Mouse (Mus musculus) heart, embryonic 16.5 days (tissue): ENCODE data around the gene Gm49387. TPM values are rescaled to one million over a fixed set of nuclear protein-coding genes. Genes with fewer than 3 reads are reported as not detected.
A peak's percentile ranks its signal among the peaks of the same experiment; 100 is the strongest.

Source experiments
- ATAC-seq: fragments of 200-750 bp; cut with Nextera tagmentation; replicated peaks from 2 replicates; pipeline ENCODE4 v1.8.0; 2017; ENCODE audit warnings: moderate number of reproducible peaks; ENCODE audit not compliant: insufficient read depth, low FRiP score; ENCODE audit errors: extremely low read depth
- H3K27ac ChIP-seq: fragments of 300-500 bp; sonication (generic); 2 replicates; pipeline ENCODE4 v1.5.1; 2014; ENCODE audit warnings: mild to moderate bottlenecking, low read length, control low read depth, moderate library complexity
- H3K27me3 ChIP-seq: fragments of 300-500 bp; sonication (generic); 2 replicates; pipeline ENCODE4 v1.6.1; 2014; ENCODE audit warnings: low read length, mixed read lengths; ENCODE audit not compliant: control insufficient read depth, insufficient read depth
- H3K36me3 ChIP-seq: fragments of 300-500 bp; sonication (generic); 2 replicates; pipeline ENCODE4 v1.6.1; 2014; ENCODE audit not compliant: control insufficient read depth, insufficient read depth
- H3K4me1 ChIP-seq: fragments of 300-500 bp; sonication (generic); 2 replicates; pipeline ENCODE4 v1.6.1; 2014; ENCODE audit warnings: low read length, mixed read lengths; ENCODE audit not compliant: control insufficient read depth, insufficient read depth
- H3K4me2 ChIP-seq: fragments of 300-500 bp; sonication (generic); 2 replicates; pipeline ENCODE4 v1.6.1; 2014; ENCODE audit warnings: low read depth, mild to moderate bottlenecking, control low read depth, low read length
- H3K4me3 ChIP-seq: fragments of 300-500 bp; sonication (generic); 2 replicates; pipeline ENCODE4 v1.5.1; 2014; ENCODE audit warnings: mild to moderate bottlenecking, control low read depth, low read length
- H3K9ac ChIP-seq: fragments of 300-500 bp; sonication (generic); 2 replicates; pipeline ENCODE4 v1.6.1; 2014; ENCODE audit warnings: low read length, control low read depth
- H3K9me3 ChIP-seq: fragments of 300-500 bp; sonication (generic); replicated peaks from 2 replicates; pipeline ENCODE4 v1.6.1; 2016; ENCODE audit warnings: low read length; ENCODE audit not compliant: control insufficient read depth
- WGBS: fragments of 180-500 bp; shearing (Covaris S2); extraction: QIAGEN DNeasy Blood & Tissue Kit; methylation state at CpG from one replicate; pipeline ENCODE4 v1.1.7; 2014; 5-methylcytosine and 5-hydroxymethylcytosine counted together
- polyA plus RNA-seq: library from polyadenylated mRNA; unstranded; fragments of >200 nt; fragmentation: Nextera tagmentation; extraction: Ambion mirVana; gene quantifications from 2 replicates; pipeline ENCODE4 v1.2.1, GENCODE M21; 2015

Gm49387 gene
- polyA plus RNA-seq, 1 experiment from 2014 or later: 0.87 TPM

DNA sequence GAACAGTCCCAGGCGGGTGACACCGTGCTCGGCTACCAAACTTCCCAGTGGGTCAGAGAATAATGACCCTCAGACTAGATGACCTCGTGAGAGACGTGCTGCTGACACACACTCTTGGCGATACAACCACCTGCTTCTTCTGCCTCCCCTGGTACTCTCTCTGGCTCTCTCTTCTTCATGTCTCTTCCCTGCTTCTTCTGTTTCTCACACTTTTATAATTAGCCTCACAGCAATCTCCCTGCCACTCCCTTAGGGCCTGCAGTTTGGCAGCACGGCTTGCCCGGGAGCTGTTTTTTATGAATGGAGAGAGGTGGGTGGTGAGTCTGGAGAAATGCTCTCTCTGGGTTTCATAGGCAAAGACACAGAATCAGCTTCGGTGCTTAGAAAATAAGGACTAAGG lies 64.8 kb downstream of the Gm49387 start:
- Histone ChIP-seq H3K36me3 (no peaks in the 10 kb centered on the region), H3K4me3 (peak overlapping the region; percentile 59), H3K9me3 (no peaks in the 10 kb centered on the region), H3K27me3 (no peaks in the 10 kb centered on the region), H3K27ac (peak overlapping the region; percentile 91), H3K4me2 (peak overlapping the region; percentile 72), H3K9ac (peak overlapping the region; percentile 61), H3K4me1 (peaks cover 36% of the 10 kb centered on the region)
- ATAC-seq: 0 out of 2 replicates have a peak, but pooled peaks have one; percentile 34
- WGBS: 43% methylated on average over 9 of the region's 9 CpGs

DNA sequence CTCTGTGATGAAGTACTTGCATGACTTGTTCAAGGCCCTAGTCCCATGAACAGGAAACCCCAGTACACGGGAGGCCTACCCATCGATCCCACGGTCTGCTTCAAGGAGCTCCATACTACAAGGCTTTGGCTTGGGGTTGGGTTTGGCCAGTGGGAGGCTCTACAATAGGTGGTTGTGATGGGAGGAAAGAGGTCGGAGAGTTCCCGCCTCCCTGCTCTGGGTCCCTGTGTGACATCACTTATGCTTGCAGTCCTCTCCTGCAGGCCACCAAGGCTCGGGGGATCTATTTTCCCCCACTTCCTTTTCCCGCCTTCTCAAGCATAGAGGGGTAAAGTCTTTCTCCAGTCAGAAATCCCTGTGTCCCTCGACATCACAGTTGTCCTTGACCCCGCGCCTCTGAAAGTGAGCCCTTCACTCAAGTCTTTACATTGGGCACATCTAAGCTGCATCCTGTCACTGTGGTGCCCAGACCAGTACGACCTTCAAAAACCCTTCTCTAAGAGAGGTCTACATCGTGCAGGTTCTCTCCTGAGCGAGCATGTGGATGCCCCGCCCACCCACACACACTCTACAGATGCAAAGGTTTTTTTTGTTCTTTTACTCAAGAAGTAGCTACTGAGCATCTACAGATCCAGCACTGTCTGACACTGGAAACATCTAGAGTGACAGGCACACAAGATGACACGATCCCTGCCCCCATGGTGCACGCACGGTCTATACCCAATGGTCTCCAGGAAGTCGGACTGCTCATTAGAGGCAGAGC lies 65.6 kb downstream of the Gm49387 start:
- H3K4me1 ChIP-seq: peaks cover 44% of the 10 kb centered on the region
- no peaks in the 10 kb centered on the region for H3K36me3 ChIP-seq
- H3K4me3 ChIP-seq: peak overlapping the region; percentile 59
- peak overlapping the region; percentile 72 for H3K4me2 ChIP-seq
- H3K9me3 ChIP-seq: no peaks in the 10 kb centered on the region
- ATAC-seq: no peak
- peak overlapping the region; percentile 61 for H3K9ac ChIP-seq
- H3K27ac ChIP-seq: peak overlapping the region; percentile 91
- WGBS: 86% methylated on average over 18 of the region's 18 CpGs
- no peaks in the 10 kb centered on the region for H3K27me3 ChIP-seq

DNA sequence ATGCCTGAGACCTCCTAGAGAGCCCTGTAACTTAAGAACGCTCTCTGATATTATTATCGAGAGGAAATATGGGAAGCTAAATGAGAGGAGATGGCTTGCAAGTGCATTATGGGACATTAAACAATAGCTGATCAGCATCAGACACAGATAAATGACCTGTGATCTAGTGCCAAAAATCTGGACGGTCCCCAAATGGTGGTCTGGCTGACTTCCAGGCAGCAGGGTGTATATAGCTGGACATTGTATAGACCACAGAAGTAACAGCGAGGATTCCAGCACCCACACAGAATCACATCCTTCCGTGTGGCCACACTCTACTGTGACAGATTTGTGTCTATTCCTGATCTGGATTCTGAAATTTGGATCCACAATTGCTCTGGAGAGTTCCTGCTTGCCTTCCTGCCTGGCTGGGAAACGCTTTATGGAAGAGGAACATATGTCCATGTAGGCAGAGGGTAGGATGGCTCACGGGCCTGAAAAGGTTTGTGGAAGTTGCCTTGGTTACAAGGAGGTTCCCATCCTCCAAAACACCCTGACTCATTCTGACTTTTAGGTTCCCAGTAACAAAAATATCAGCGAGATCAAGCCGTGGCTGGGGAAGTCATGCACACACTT lies 68.0 kb downstream of the Gm49387 start:
- no peak for ATAC-seq
- no peak overlapping the region for H3K27ac ChIP-seq

DNA sequence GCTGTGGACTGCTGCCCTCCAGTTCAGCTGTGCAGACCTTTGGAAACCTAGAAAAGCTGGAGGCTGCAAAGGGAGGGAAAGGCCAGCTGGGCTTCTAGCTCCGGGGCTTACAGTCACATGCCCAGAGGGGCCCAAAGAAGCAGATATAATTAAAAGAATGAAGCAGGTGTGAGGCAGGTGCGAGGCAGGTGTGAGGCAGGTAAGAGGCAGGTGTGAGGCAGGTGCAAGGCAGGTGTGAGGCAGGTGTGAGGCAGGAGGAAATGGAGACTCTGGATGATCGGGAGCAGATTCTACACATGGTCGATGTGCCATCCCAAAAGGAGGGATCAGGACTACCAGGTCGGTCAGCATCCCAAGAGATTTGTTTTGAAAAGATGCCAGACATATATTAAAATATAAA lies 69.3 kb downstream of the Gm49387 start:
- ATAC-seq: no peak
- no peak overlapping the region for H3K27ac ChIP-seq

More for the DNA sequence above, 68.0 kb downstream of the Gm49387 start:
- H3K36me3 ChIP-seq: no peaks in the 10 kb centered on the region
- H3K9ac ChIP-seq: no peak overlapping the region
- H3K27me3 ChIP-seq: no peaks in the 10 kb centered on the region
- WGBS: 70% methylated on average over 9 of the region's 9 CpGs
- H3K4me2 ChIP-seq: no peak overlapping the region
- H3K9me3 ChIP-seq: no peaks in the 10 kb centered on the region
- H3K4me3 ChIP-seq: no peak overlapping the region
- H3K4me1 ChIP-seq: peaks cover 48% of the 10 kb centered on the region

DNA sequence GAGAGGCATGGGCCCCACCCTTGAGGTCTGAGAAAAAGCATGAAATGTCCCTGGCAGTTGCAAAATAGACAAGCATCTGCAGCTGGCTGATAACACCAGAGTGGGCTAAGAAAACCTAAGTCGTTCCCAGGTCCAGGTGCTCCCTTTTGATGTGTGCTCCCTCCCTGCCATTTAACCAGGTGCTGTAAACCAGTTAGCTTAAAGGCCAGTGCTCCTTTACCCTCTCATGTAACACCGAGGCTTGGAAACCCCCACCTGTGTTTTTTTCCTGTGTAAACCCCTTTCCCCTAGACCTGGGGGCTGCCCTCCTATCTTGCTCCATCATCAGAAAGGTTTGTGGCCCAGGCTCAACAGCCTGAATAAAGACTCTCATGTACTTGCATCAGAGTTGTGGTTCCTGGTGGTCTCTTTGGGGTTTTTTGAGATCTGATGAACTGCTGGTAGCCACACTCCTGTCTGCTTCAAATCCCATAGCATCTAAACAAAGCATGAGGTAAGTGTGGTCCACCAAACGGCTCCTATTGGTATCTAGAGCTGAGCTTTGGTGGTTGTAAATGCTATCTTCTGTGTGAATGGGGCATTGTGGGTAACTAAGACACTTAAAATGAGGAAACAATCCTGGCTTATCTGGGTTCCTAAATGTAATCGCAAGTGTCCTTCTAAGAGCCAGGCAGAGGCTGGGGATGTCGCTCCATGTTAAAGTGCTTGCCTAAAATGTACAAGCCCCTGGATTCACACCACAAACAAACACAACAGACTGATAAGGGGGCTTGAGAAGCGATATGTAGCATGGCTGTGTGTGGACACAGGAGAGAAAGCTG lies 70.3 kb downstream of the Gm49387 start:
- Histone ChIP-seq H3K27ac (peak overlapping the region; percentile 57), H3K36me3 (no peaks in the 10 kb centered on the region), H3K27me3 (no peaks in the 10 kb centered on the region), H3K9ac (0 out of 2 replicates have a peak overlapping the region, but pooled peaks have one; percentile 20), H3K4me1 (peaks cover 41% of the 10 kb centered on the region), H3K4me2 (no peak overlapping the region), H3K9me3 (no peaks in the 10 kb centered on the region), H3K4me3 (no peak overlapping the region)
- peak; percentile 64 for ATAC-seq
- 29% methylated on average over 6 of the region's 6 CpGs for WGBS

More for the DNA sequence above, 69.3 kb downstream of the Gm49387 start:
- no peaks in the 10 kb centered on the region for H3K36me3 ChIP-seq
- H3K9me3 ChIP-seq: no peaks in the 10 kb centered on the region
- H3K27me3 ChIP-seq: no peaks in the 10 kb centered on the region
- H3K4me1 ChIP-seq: peaks cover 45% of the 10 kb centered on the region
- H3K4me2 ChIP-seq: no peak overlapping the region
- 85% methylated on average over 5 of the region's 5 CpGs for WGBS
- H3K4me3 ChIP-seq: no peak overlapping the region
- H3K9ac ChIP-seq: no peak overlapping the region

DNA sequence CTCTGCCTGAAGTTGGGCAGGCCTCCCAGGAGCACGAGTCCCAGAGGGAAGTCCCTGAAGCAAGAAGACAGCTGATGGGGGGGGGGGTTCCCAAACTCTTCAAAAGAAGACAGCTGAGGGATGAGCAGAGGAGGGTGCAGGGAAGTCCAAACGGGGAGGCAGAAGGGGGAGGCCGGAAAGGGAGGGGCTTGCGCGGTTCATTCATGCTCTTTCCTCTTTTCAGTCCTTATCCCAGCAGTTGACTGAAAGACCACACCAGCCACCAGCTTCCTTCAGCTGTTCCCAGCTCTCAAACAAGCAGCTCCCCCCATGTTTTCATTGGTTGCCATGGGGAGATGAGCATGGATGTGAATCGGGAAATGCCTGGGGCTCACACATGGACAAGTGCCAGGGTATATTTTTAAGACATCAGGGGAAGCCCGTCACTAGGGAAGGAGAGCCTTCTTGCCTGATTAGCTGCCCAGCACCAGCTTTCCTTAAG lies 71.5 kb downstream of the Gm49387 start:
- Histone ChIP-seq H3K9me3 (no peaks in the 10 kb centered on the region), H3K27me3 (no peaks in the 10 kb centered on the region), H3K9ac (no peak overlapping the region), H3K4me2 (no peak overlapping the region), H3K36me3 (no peaks in the 10 kb centered on the region), H3K4me3 (no peak overlapping the region), H3K27ac (peak overlapping the region; percentile 19), H3K4me1 (peaks cover 44% of the 10 kb centered on the region)
- WGBS: 37% methylated on average over 7 of the region's 7 CpGs
- peak; percentile 49 for ATAC-seq

DNA sequence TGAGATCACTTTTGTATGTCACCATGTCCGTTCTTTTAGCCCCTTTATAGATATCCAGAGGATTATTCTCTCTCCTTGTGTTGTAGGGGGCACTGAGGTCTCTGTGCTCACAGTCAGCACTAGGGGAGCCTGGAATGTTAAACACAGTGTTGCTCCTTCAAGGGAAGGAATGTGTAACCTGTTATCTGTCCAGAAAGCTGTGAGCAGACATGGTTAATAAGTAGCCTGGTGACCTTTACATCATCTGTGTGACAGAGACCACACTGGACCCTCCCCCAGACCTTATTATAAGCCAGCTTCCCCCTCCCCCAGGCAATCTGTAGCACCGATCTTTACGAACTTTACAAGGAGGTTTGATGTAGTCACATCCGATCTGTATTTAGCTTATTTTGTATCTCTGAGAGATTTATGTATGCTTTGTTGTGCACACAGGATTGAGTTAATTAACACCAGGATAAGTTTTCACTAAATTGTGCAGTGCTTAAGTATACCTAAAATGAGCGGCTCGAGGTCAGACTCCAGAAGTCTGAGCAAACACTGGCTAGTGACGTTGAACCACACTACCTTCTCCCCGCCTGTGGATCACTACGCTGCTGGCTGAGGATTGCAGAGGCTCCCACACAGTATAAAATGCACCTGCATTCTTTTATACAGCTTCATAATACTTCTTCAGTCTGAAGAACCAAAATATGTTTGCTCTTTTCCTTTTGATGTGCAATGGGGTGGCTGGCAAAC lies 75.0 kb downstream of the Gm49387 start:
- peaks cover 46% of the 10 kb centered on the region for H3K4me1 ChIP-seq
- no peaks in the 10 kb centered on the region for H3K36me3 ChIP-seq
- no peak for ATAC-seq
- no peaks in the 10 kb centered on the region for H3K9me3 ChIP-seq
- H3K9ac ChIP-seq: no peak overlapping the region; the same call in 1 of the 2 replicates
- H3K4me3 ChIP-seq: no peak overlapping the region
- H3K27ac ChIP-seq: peak overlapping the region; percentile 80
- H3K27me3 ChIP-seq: no peaks in the 10 kb centered on the region
- WGBS: 69% methylated on average over 9 of the region's 9 CpGs
- H3K4me2 ChIP-seq: no peak overlapping the region

DNA sequence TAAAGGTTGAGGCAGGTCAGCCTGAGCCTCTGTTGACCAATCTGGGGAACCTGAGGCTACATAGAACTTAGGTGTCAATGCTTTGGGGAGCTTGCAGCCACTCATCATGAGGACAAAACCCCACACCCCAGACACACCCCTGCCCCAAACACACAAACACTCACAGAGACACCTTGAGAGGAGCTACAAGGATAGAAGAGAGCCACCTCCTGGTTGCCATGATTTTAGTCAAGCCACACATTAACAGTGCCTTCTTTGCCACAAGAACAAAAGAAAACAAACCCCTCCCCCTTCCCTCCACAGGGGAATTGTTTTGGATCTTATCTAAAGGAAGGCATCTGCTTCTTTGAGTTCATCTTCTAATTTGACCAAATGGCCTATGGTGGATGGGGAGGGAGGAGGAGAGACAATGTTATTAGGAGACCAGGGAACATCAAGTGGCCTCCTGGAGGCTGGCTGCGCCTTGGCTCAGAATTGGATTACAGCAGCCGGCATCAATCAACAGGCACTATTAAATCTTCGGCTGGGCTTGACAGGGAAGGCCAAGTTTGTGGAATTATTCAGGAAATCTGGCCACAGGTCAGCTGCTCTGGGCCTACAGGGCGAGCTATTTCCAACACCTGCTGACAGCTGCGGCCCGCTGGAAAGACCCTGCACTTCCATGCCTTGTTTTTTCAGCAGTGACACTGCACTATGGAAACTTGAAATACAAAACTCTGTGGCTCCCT lies 76.1 kb downstream of the Gm49387 start:
- peak overlapping the region; percentile 80 for H3K27ac ChIP-seq
- H3K4me2 ChIP-seq: peak overlapping the region; percentile 22; the same call in 1 of the 2 replicates
- 11% methylated on average over 6 of the region's 6 CpGs for WGBS
- H3K36me3 ChIP-seq: no peaks in the 10 kb centered on the region
- 0 out of 2 replicates have a peak, but pooled peaks have one; percentile 26 for ATAC-seq
- H3K9me3 ChIP-seq: no peaks in the 10 kb centered on the region
- H3K4me3 ChIP-seq: no peak overlapping the region
- no peaks in the 10 kb centered on the region for H3K27me3 ChIP-seq
- no peak overlapping the region; the same call in 1 of the 2 replicates for H3K9ac ChIP-seq
- H3K4me1 ChIP-seq: peaks cover 44% of the 10 kb centered on the region
